In the genomic region with DNA sequence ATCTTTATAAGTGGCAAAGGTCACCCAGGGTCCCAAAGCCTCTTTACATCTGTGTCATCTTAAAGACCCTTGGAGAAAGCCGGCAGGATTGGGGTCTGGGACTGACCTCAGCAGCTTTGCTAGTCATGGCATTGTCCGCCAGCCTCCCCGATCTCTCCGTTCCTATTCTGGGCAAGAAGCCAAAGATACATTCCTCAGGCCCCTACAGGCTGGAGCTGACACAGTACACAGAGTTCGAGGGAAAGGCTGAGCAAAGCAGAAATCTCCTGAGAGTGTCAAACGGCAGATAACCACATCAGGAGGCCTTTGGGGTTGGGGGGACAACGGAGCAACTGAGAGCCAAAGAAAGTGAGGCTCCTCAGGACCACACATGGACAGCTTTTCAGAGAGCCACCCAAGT, we compare ENCODE assay signal across 7 mouse cellular contexts. TPM values are rescaled to one million over a fixed set of nuclear protein-coding genes. Genes with fewer than 3 reads are reported as not detected.
A peak's percentile ranks its signal among the peaks of the same experiment; 100 is the strongest.
DNase-seq lines count a peak whose midpoint lies in the region; ATAC-seq and TF ChIP-seq lines count a peak whose summit lies in the region.

No protein-coding gene starts in this region.

- no peak overlapping the region for H3K27ac ChIP-seq in intestine, postnatal 0 days (ENCODE audit: low read depth, low read length)
- H3K27ac ChIP-seq in lung, embryonic 15.5 days = peak overlapping the region; percentile 47

- H3K9me3 ChIP-seq in intestine, postnatal 0 days (ENCODE audit: control insufficient read depth) = no peaks in the 10 kb centered on the region
- no peaks in the 10 kb centered on the region for H3K9me3 ChIP-seq in lung, embryonic 15.5 days

- no peaks in the 10 kb centered on the region for H3K27me3 ChIP-seq in intestine, postnatal 0 days (replicated peaks; ENCODE audit: control insufficient read depth, insufficient read depth, low read length)
- peaks cover 9% of the 10 kb centered on the region; the same call in 1 of the 2 replicates for H3K27me3 ChIP-seq in lung, embryonic 15.5 days

- peak; percentile 55 for TF ChIP-seq CTCF in intestine, postnatal 0 days (IDR thresholded peaks at IDR 0.05; ENCODE audit: low read depth)

- H3K9ac ChIP-seq in intestine, postnatal 0 days (ENCODE audit: low read depth, low read length) = no peak overlapping the region; the same call in 1 of the 2 replicates
- H3K9ac ChIP-seq in lung, embryonic 15.5 days = no peak overlapping the region

- H3K4me2 ChIP-seq in intestine, postnatal 0 days (replicated peaks; ENCODE audit: low read depth) = peak overlapping the region; percentile 17; the same call in 1 of the 2 replicates
- H3K4me2 ChIP-seq in lung, embryonic 15.5 days = 0 out of 2 replicates have a peak overlapping the region, but pooled peaks have one; percentile 5

- 11% methylated on average over 7 of the region's 7 CpGs for WGBS in intestine, postnatal 0 days
- 2% methylated on average over 7 of the region's 7 CpGs for WGBS in lung, embryonic 15.5 days

- peak; percentile 43; the same call in 1 of the 2 replicates for ATAC-seq in intestine, postnatal 0 days
- peak; percentile 88 for ATAC-seq in lung, embryonic 15.5 days (ENCODE audit: borderline replicate concordance, extremely low read depth, low FRiP score, low TSS enrichment)
- ATAC-seq in activated CD4-positive, CD25-positive, alpha-beta regulatory T cell, adult 4 months = no peak

- DNase-seq in 3134 (ENCODE audit: extremely low read depth, insufficient read length, low spot score) = peak; percentile 56
- DNase-seq in 416B (ENCODE audit: low read depth) = peak; percentile 25
- DNase-seq in heart, adult 18-20 months = peak; percentile 76 to 84
- DNase-seq in thymus, postnatal 36 days = no peak

- H3K4me1 ChIP-seq in intestine, postnatal 0 days (replicated peaks; ENCODE audit: control insufficient read depth, insufficient read depth, low read length) = no peaks in the 10 kb centered on the region
- peaks cover 23% of the 10 kb centered on the region for H3K4me1 ChIP-seq in lung, embryonic 15.5 days

- H3K36me3 ChIP-seq in intestine, postnatal 0 days (ENCODE audit: control insufficient read depth, insufficient read depth) = no peaks in the 10 kb centered on the region
- no peaks in the 10 kb centered on the region for H3K36me3 ChIP-seq in lung, embryonic 15.5 days

- no peak overlapping the region for H3K4me3 ChIP-seq in intestine, postnatal 0 days (ENCODE audit: low read depth, low read length)
- H3K4me3 ChIP-seq in lung, embryonic 15.5 days = no peak overlapping the region

RNA-seq across cellular contexts. Expression of a gene that starts 5.1 kb away (rescaled TPM):
- total RNA-seq in heart, adult 18-20 months (2021) = 10 to 100 TPM; 78.7 to 79.5 TPM
- 4.9 and 7.7 TPM in 2 replicates for polyA plus RNA-seq in intestine, postnatal 0 days (2015; fragmentation: Nextera tagmentation; extraction: Ambion mirVana)
- polyA plus RNA-seq in lung, embryonic 15.5 days (2015; fragmentation: Nextera tagmentation; extraction: Ambion mirVana) = 8.6 and 10.5 TPM in 2 replicates
- polyA plus RNA-seq in activated CD4-positive, CD25-positive, alpha-beta regulatory T cell, adult 4 months (2017; shearing (Covaris generic)) = not detected

RNA-seq across cellular contexts. Expression of a gene that starts 30.0 kb away (rescaled TPM):
- total RNA-seq in heart, adult 18-20 months (2021) = 10 to 100 TPM; 17.3 to 22.8 TPM
- 4.3 and 13.9 TPM in 2 replicates for polyA plus RNA-seq in intestine, postnatal 0 days (2015; fragmentation: Nextera tagmentation; extraction: Ambion mirVana)
- 17.8 and 19.8 TPM in 2 replicates for polyA plus RNA-seq in lung, embryonic 15.5 days (2015; fragmentation: Nextera tagmentation; extraction: Ambion mirVana)
- polyA plus RNA-seq in activated CD4-positive, CD25-positive, alpha-beta regulatory T cell, adult 4 months (2017; shearing (Covaris generic)) = 10 to 100 TPM; 37.5 to 67.2 TPM

RNA-seq across cellular contexts. Expression of a gene that starts 33.5 kb away (rescaled TPM):
- 10 to 100 TPM; 12.8 to 15.9 TPM for total RNA-seq in heart, adult 18-20 months (2021)
- 7.8 and 9.1 TPM in 2 replicates for polyA plus RNA-seq in intestine, postnatal 0 days (2015; fragmentation: Nextera tagmentation; extraction: Ambion mirVana)
- 33.6 and 37.6 TPM in 2 replicates for polyA plus RNA-seq in lung, embryonic 15.5 days (2015; fragmentation: Nextera tagmentation; extraction: Ambion mirVana)
- 10 to 100 TPM; 19.7 to 21.8 TPM for polyA plus RNA-seq in activated CD4-positive, CD25-positive, alpha-beta regulatory T cell, adult 4 months (2017; shearing (Covaris generic))

Comparison
In these comparisons a context has a peak if more than half of its experiments do, and no peak if none do; other contexts are left out.
1. DNase-seq: peak in 3134 (single experiment), 416B (single experiment) and heart, adult 18-20 months (2 of 2); none in thymus, postnatal 36 days (0 of 2).